Mouse (Mus musculus): Measurements from ENCODE around the gene Cry2.

Gene Cry2

GRCm38 (mm10) chr2:92444376-92444775 is 10.5 kb upstream of the Cry2 start:
- no peak for DNase-seq

- DNase-seq: no peak
Observed at GRCm38 (mm10) chr2:92443313-92443712, 9.5 kb upstream of the Cry2 start.

- DNase-seq: no peak
Observed at GRCm38 (mm10) chr2:92442419-92443001, 8.7 kb upstream of the Cry2 start.

- DNase-seq: no peak
Observed at GRCm38 (mm10) chr2:92440432-92440831, 6.6 kb upstream of the Cry2 start.

- DNase-seq: no peak
Observed at GRCm38 (mm10) chr2:92438567-92438966, 4.7 kb upstream of the Cry2 start.

- peak; percentile 71 for DNase-seq
Observed at GRCm38 (mm10) chr2:92437875-92438274, 4.0 kb upstream of the Cry2 start.

- DNase-seq: no peak
Observed at GRCm38 (mm10) chr2:92437366-92437765, 3.5 kb upstream of the Cry2 start.

GRCm38 (mm10) chr2:92435023-92435422 is 1.2 kb upstream of the Cry2 start:
- DNase-seq: no peak

- no peak for DNase-seq
Observed at GRCm38 (mm10) chr2:92434375-92434745, 517 bp upstream of the Cry2 start.

- no peak for DNase-seq
Observed at GRCm38 (mm10) chr2:92432299-92433295, 1.2 kb downstream of the Cry2 start.

GRCm38 (mm10) chr2:92431611-92432179 is 2.1 kb downstream of the Cry2 start:
- no peak for DNase-seq

- DNase-seq: no peak
Observed at GRCm38 (mm10) chr2:92430723-92431541, 2.9 kb downstream of the Cry2 start.

- no peak for DNase-seq
Observed at GRCm38 (mm10) chr2:92430089-92430488, 3.8 kb downstream of the Cry2 start.

- no peak for DNase-seq
Observed at GRCm38 (mm10) chr2:92427882-92428281, 6.0 kb downstream of the Cry2 start.

GRCm38 (mm10) chr2:92426426-92426825 is 7.4 kb downstream of the Cry2 start:
- DNase-seq: no peak

- DNase-seq: no peak
Observed at GRCm38 (mm10) chr2:92425366-92425765, 8.5 kb downstream of the Cry2 start.

GRCm38 (mm10) chr2:92424462-92425308 is 9.2 kb downstream of the Cry2 start:
- no peak for DNase-seq

- DNase-seq: no peak
Observed at GRCm38 (mm10) chr2:92423702-92424461, 10.0 kb downstream of the Cry2 start.

GRCm38 (mm10) chr2:92423156-92423555 is 10.7 kb downstream of the Cry2 start:
- DNase-seq: no peak

GRCm38 (mm10) chr2:92422388-92423135 is 11.3 kb downstream of the Cry2 start:
- DNase-seq: no peak

All from thymus, postnatal 25 days (tissue).